Comparison of ENCODE assay signal across 7 mouse cellular contexts in the genomic region with DNA sequence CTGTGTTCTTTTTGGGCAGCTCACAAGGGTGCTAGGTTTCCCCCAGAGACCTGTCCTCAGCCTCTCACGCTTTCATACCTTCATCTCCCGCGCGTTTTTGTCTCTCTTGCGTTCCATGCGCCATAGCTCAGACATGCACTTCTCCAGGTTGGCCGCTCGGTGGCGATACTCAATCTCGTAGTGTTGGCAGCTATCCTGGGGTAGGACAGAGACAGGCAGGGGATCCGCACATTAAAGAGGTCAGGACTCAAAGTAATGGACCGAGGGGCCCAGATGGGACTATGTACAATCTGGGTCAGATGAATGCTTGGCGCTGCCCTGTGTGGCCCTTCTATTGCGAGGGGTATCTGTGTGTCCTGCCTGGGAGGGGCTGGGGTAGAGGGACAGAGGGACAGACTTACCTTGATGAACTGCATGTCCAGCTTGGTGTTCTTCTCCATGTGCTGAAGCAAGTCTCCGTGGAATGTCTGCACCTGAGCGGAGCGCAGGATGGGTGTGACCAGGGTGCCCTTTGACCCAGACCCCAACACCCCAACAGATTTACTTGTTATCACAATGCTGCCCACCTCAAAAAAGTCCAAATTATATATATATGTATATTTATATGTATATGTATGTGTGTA. TPM values are rescaled to one million over a fixed set of nuclear protein-coding genes. Genes with fewer than 3 reads are reported as not detected.
DNase-seq lines count a peak whose midpoint lies in the region; ATAC-seq and TF ChIP-seq lines count a peak whose summit lies in the region.

No protein-coding gene starts in this region.

- no peak for ATAC-seq in embryonic facial prominence, embryonic 15.5 days (ENCODE audit: insufficient number of reproducible peaks, low FRiP score, low TSS enrichment, low read depth)
- ATAC-seq in hindbrain, embryonic 16.5 days = peak; percentile 5; the same call in 1 of the 2 replicates
- ATAC-seq in lung, postnatal 0 days = peak; percentile 15; the same call in 1 of the 2 replicates

- H3K9ac ChIP-seq in embryonic facial prominence, embryonic 15.5 days = no peak overlapping the region
- H3K9ac ChIP-seq in hindbrain, embryonic 16.5 days (ENCODE audit: low read depth, low read length) = peak overlapping the region; percentile 64; the same call in 1 of the 2 replicates
- H3K9ac ChIP-seq in lung, postnatal 0 days (replicated peaks; ENCODE audit: low read depth) = no peak overlapping the region

- peaks cover 11% of the 10 kb centered on the region for H3K27me3 ChIP-seq in embryonic facial prominence, embryonic 15.5 days
- H3K27me3 ChIP-seq in hindbrain, embryonic 16.5 days (replicated peaks; ENCODE audit: control insufficient read depth, insufficient read depth, low read length) = no peaks in the 10 kb centered on the region
- H3K27me3 ChIP-seq in lung, postnatal 0 days (replicated peaks; ENCODE audit: insufficient read depth, low read length) = no peaks in the 10 kb centered on the region

- TF ChIP-seq CTCF in lung, postnatal 0 days (IDR thresholded peaks at IDR 0.05) = peak; percentile 80

- H3K4me1 ChIP-seq in embryonic facial prominence, embryonic 15.5 days = peaks cover 10% of the 10 kb centered on the region
- peaks cover 13% of the 10 kb centered on the region for H3K4me1 ChIP-seq in hindbrain, embryonic 16.5 days (ENCODE audit: control insufficient read depth, insufficient read depth, low read depth, low read length)
- H3K4me1 ChIP-seq in lung, postnatal 0 days (ENCODE audit: insufficient read depth, low read depth, low read length) = no peaks in the 10 kb centered on the region

- 12% methylated on average over 17 of the region's 17 CpGs for WGBS in embryonic facial prominence, embryonic 15.5 days
- WGBS in hindbrain, embryonic 16.5 days = 13% methylated on average over 17 of the region's 17 CpGs
- WGBS in lung, postnatal 0 days = 15% methylated on average over 17 of the region's 17 CpGs

- H3K27ac ChIP-seq in embryonic facial prominence, embryonic 15.5 days (replicated peaks) = no peak overlapping the region
- no peak overlapping the region for H3K27ac ChIP-seq in hindbrain, embryonic 16.5 days (ENCODE audit: low read depth, low read length)
- H3K27ac ChIP-seq in lung, postnatal 0 days (ENCODE audit: low read length) = no peak overlapping the region

- DNase-seq in ovary, postnatal 14 days (ENCODE audit: low spot score) = peak; percentile 34
- no peak for DNase-seq in ovary, adult 18-20 months (ENCODE audit: low spot score)
- peak; percentile 82 for DNase-seq in ZHBTc4 (ENCODE audit: low read depth, low spot score)
- DNase-seq in lung, postnatal 0 days (ENCODE audit: low spot score) = peak; percentile 55
- DNase-seq in retina, embryonic 14.5 days (ENCODE audit: low spot score) = peak; percentile 84

- peak overlapping the region; percentile 57 for H3K4me2 ChIP-seq in embryonic facial prominence, embryonic 15.5 days (replicated peaks)
- H3K4me2 ChIP-seq in hindbrain, embryonic 16.5 days (ENCODE audit: low read length) = peak overlapping the region; percentile 95
- H3K4me2 ChIP-seq in lung, postnatal 0 days (replicated peaks; ENCODE audit: low read depth, low read length) = peak overlapping the region; percentile 47

- peak overlapping the region; percentile 31 for H3K4me3 ChIP-seq in embryonic facial prominence, embryonic 15.5 days (replicated peaks)
- H3K4me3 ChIP-seq in hindbrain, embryonic 16.5 days (ENCODE audit: low read length) = peak overlapping the region; percentile 50
- no peak overlapping the region for H3K4me3 ChIP-seq in lung, postnatal 0 days (ENCODE audit: low read depth, low read length)

- H3K36me3 ChIP-seq in embryonic facial prominence, embryonic 15.5 days = no peaks in the 10 kb centered on the region
- H3K36me3 ChIP-seq in hindbrain, embryonic 16.5 days (ENCODE audit: control insufficient read depth, insufficient read depth, low read length) = no peaks in the 10 kb centered on the region
- no peaks in the 10 kb centered on the region for H3K36me3 ChIP-seq in lung, postnatal 0 days (ENCODE audit: insufficient read depth, low read length)

- no peaks in the 10 kb centered on the region for H3K9me3 ChIP-seq in embryonic facial prominence, embryonic 15.5 days (replicated peaks)
- H3K9me3 ChIP-seq in hindbrain, embryonic 16.5 days (ENCODE audit: control insufficient read depth, low read length) = no peaks in the 10 kb centered on the region
- H3K9me3 ChIP-seq in lung, postnatal 0 days (ENCODE audit: low read length) = no peaks in the 10 kb centered on the region

- TF ChIP-seq EP300 in lung, postnatal 0 days (IDR thresholded peaks at IDR 0.05) = no peak

RNA-seq across cellular contexts. Expression of gene Baiap2l2, which starts 14.1 kb away (rescaled TPM):
- polyA plus RNA-seq in embryonic facial prominence, embryonic 15.5 days (2015; fragmentation: Nextera tagmentation; extraction: Ambion mirVana) = 16.1 and 18.5 TPM in 2 replicates
- polyA plus RNA-seq in hindbrain, embryonic 16.5 days (2015; fragmentation: Nextera tagmentation; extraction: Ambion mirVana) = 3.1 and 5.4 TPM in 2 replicates
- polyA plus RNA-seq in lung, postnatal 0 days (2015; fragmentation: Nextera tagmentation; extraction: Ambion mirVana) = 1.4 and 2.7 TPM in 2 replicates

RNA-seq across cellular contexts. Expression of gene Slc16a8, which starts 16.7 kb away (rescaled TPM):
- polyA plus RNA-seq in embryonic facial prominence, embryonic 15.5 days (2015; fragmentation: Nextera tagmentation; extraction: Ambion mirVana) = 0.35 and 0.58 TPM in 2 replicates
- polyA plus RNA-seq in hindbrain, embryonic 16.5 days (2015; fragmentation: Nextera tagmentation; extraction: Ambion mirVana) = 1.4 and 2.0 TPM in 2 replicates
- polyA plus RNA-seq in lung, postnatal 0 days (2015; fragmentation: Nextera tagmentation; extraction: Ambion mirVana) = 0.07 and 0.13 TPM in 2 replicates

RNA-seq across cellular contexts. Expression of gene Gm49486, which starts 42.0 kb away (rescaled TPM):
- polyA plus RNA-seq in embryonic facial prominence, embryonic 15.5 days (2015; fragmentation: Nextera tagmentation; extraction: Ambion mirVana) = 0.94 and 1.3 TPM in 2 replicates
- 0.87 and 1.1 TPM in 2 replicates for polyA plus RNA-seq in hindbrain, embryonic 16.5 days (2015; fragmentation: Nextera tagmentation; extraction: Ambion mirVana)
- polyA plus RNA-seq in lung, postnatal 0 days (2015; fragmentation: Nextera tagmentation; extraction: Ambion mirVana) = 0.16 and 0.31 TPM in 2 replicates

RNA-seq across cellular contexts. Expression of gene Pick1, which starts 42.3 kb away (rescaled TPM):
- 46.2 and 50.4 TPM in 2 replicates for polyA plus RNA-seq in embryonic facial prominence, embryonic 15.5 days (2015; fragmentation: Nextera tagmentation; extraction: Ambion mirVana)
- polyA plus RNA-seq in hindbrain, embryonic 16.5 days (2015; fragmentation: Nextera tagmentation; extraction: Ambion mirVana) = 99.1 and 100.0 TPM in 2 replicates
- polyA plus RNA-seq in lung, postnatal 0 days (2015; fragmentation: Nextera tagmentation; extraction: Ambion mirVana) = 22.0 and 22.2 TPM in 2 replicates

RNA-seq across cellular contexts. Expression of gene Pla2g6, which starts 57.0 kb away (rescaled TPM):
- polyA plus RNA-seq in embryonic facial prominence, embryonic 15.5 days (2015; fragmentation: Nextera tagmentation; extraction: Ambion mirVana) = 16.2 and 17.0 TPM in 2 replicates
- 23.0 and 29.3 TPM in 2 replicates for polyA plus RNA-seq in hindbrain, embryonic 16.5 days (2015; fragmentation: Nextera tagmentation; extraction: Ambion mirVana)
- polyA plus RNA-seq in lung, postnatal 0 days (2015; fragmentation: Nextera tagmentation; extraction: Ambion mirVana) = 11.8 and 13.7 TPM in 2 replicates
